Mouse (Mus musculus) myocyte (in vitro differentiated cells): Measurements from ENCODE around the gene Ptger4. TPM values are rescaled to one million over a fixed set of nuclear protein-coding genes. Genes with fewer than 3 reads are reported as not detected.

ENCODE experiments used
- H3K27me3 ChIP-seq: one replicate; pipeline ENCODE4 v1.6.1; 2011; ENCODE audit not compliant: control insufficient read depth, insufficient read depth, insufficient read length
- H3K36me3 ChIP-seq: one replicate; pipeline ENCODE4 v1.6.1; 2011; ENCODE audit not compliant: control insufficient read depth, insufficient read depth
- H3K4me2 ChIP-seq: one replicate; pipeline ENCODE4 v1.6.1; 2011; ENCODE audit warnings: low read depth, control low read depth
- H3K4me3 ChIP-seq: one replicate; pipeline ENCODE4 v1.5.1; 2011; ENCODE audit warnings: mild to moderate bottlenecking, control low read depth, moderate library complexity
- H3K79me2 ChIP-seq: one replicate; pipeline ENCODE4 v1.6.1; 2011; ENCODE audit not compliant: control insufficient read depth, insufficient read depth
- H3ac ChIP-seq: one replicate; pipeline ENCODE4 v1.6.1; 2011; ENCODE audit not compliant: control insufficient read depth, insufficient read length
- CEBPB ChIP-seq: IDR thresholded peaks from 2 replicates; pipeline ENCODE4 v1.6.1; 2011; ENCODE audit warnings: mild to moderate bottlenecking, moderate library complexity; ENCODE audit not compliant: poor library complexity, insufficient read depth, severe bottlenecking
- E2F4 ChIP-seq: IDR thresholded peaks from one replicate; pipeline ENCODE4 v1.6.1; 2011; ENCODE audit warnings: mild to moderate bottlenecking, control low read depth, moderate library complexity; ENCODE audit not compliant: insufficient read depth
- MAX ChIP-seq: IDR thresholded peaks from one replicate; pipeline ENCODE4 v1.6.1; 2011; ENCODE audit warnings: low read depth, mild to moderate bottlenecking, control low read depth
- MYOD1 ChIP-seq, 3 experiments: IDR thresholded peaks; one replicate each; pipeline ENCODE4 v1.6.1; 2011; ENCODE audit warnings: control low read depth in 2 of 3, low read depth in 2 of 3, mild to moderate bottlenecking in 2 of 3, moderate library complexity in 1 of 3; ENCODE audit not compliant: insufficient read length in 2 of 3, control insufficient read depth in 1 of 3
- MYOG ChIP-seq, 3 experiments: IDR thresholded peaks; one replicate each; pipeline ENCODE4 v1.6.1; 2011; ENCODE audit warnings: control low read depth in 2 of 3, low read depth in 2 of 3, mild to moderate bottlenecking in 2 of 3; ENCODE audit not compliant: insufficient read length in 2 of 3, control insufficient read depth in 1 of 3, insufficient read depth in 1 of 3
- POLR2A ChIP-seq: IDR thresholded peaks from one replicate; pipeline ENCODE4 v1.6.1; 2011; ENCODE audit warnings: low read depth, mild to moderate bottlenecking, control low read depth, moderate library complexity; ENCODE audit not compliant: insufficient read length
- POLR2AphosphoS2 ChIP-seq: IDR thresholded peaks from one replicate; pipeline ENCODE4 v1.6.1; 2011; ENCODE audit warnings: low read depth, control low read depth; ENCODE audit not compliant: insufficient read length
- REST ChIP-seq: IDR thresholded peaks from one replicate; pipeline ENCODE4 v1.6.1; 2011; ENCODE audit warnings: mild to moderate bottlenecking, control low read depth, moderate library complexity; ENCODE audit not compliant: insufficient read depth, insufficient read length
- SRF ChIP-seq: IDR thresholded peaks from one replicate; pipeline ENCODE4 v1.6.1; 2011; ENCODE audit warnings: low read depth; ENCODE audit not compliant: control insufficient read depth, insufficient read length
- TCF12 ChIP-seq: IDR thresholded peaks from one replicate; pipeline ENCODE4 v1.6.1; 2011; ENCODE audit warnings: mild to moderate bottlenecking, control low read depth; ENCODE audit not compliant: poor library complexity, insufficient read depth, severe bottlenecking
- TCF3 ChIP-seq: IDR thresholded peaks from one replicate; pipeline ENCODE4 v1.6.1; 2011; ENCODE audit warnings: low read depth, control low read depth; ENCODE audit not compliant: insufficient read length
- USF1 ChIP-seq: IDR thresholded peaks from one replicate; pipeline ENCODE4 v1.6.1; 2011; ENCODE audit warnings: low read depth, mild to moderate bottlenecking, control low read depth, moderate library complexity
- polyA plus RNA-seq: library from polyadenylated mRNA; unstranded; fragments of >200 nt; fragmentation: generic; extraction: Trizol; gene quantifications from one replicate; pipeline ENCODE4 v1.2.1, GENCODE M21; 2012; ENCODE audit warnings: missing spikeins

The Ptger4 gene
- polyA plus RNA-seq, 1 experiment: 0.95 TPM

- peaks cover 17% of the 10 kb centered on the region for H3K36me3 ChIP-seq
- peaks cover 25% of the 10 kb centered on the region for H3K79me2 ChIP-seq
- H3K4me3 ChIP-seq: no peak overlapping the region
- no peak overlapping the region for H3K4me2 ChIP-seq
- H3ac ChIP-seq: no peak overlapping the region
- TF ChIP-seq MAX (no peak), SRF (no peak), MYOG (IDR thresholded peaks at IDR 0.05; ENCODE audit: control insufficient read depth in 1 of 3, insufficient read depth in 1 of 3, insufficient read length in 2 of 3, low read depth in 2 of 3) (no peak), MYOD1 (IDR thresholded peaks at IDR 0.05; ENCODE audit: control insufficient read depth in 1 of 3, insufficient read length in 2 of 3, low read depth in 2 of 3) (no peak), USF1 (no peak), TCF3 (no peak), TCF12 (no peak), POLR2AphosphoS2 (no peak), POLR2A (no peak), CEBPB (no peak), E2F4 (no peak), REST (no peak)
- no peaks in the 10 kb centered on the region for H3K27me3 ChIP-seq
Observed at GRCm38 (mm10) chr15:5188029-5188428, 56.0 kb downstream of the Ptger4 start.

GRCm38 (mm10) chr15:5187116-5187515 lies 56.9 kb downstream of the Ptger4 start:
- H3K4me3 ChIP-seq: peak overlapping the region; percentile 56
- no peak for TF ChIP-seq CEBPB
- TF ChIP-seq USF1: no peak
- H3K27me3 ChIP-seq: no peaks in the 10 kb centered on the region

GRCm38 (mm10) chr15:5186293-5186675 lies 57.7 kb downstream of the Ptger4 start:
- Histone ChIP-seq H3K27me3 (no peaks in the 10 kb centered on the region), H3K36me3 (peaks cover 22% of the 10 kb centered on the region), H3K4me3 (peak overlapping the region; percentile 56), H3K4me2 (peak overlapping the region; percentile 87), H3ac (peak overlapping the region; percentile 63), H3K79me2 (peaks cover 25% of the 10 kb centered on the region)
- TF ChIP-seq POLR2A (no peak), TCF3 (no peak), SRF (no peak), POLR2AphosphoS2 (no peak), TCF12 (no peak), E2F4 (no peak), CEBPB (no peak), REST (no peak), USF1 (no peak), MYOD1 (IDR thresholded peaks at IDR 0.05; ENCODE audit: control insufficient read depth in 1 of 3, insufficient read length in 2 of 3, low read depth in 2 of 3) (no peak), MYOG (IDR thresholded peaks at IDR 0.05; ENCODE audit: control insufficient read depth in 1 of 3, insufficient read depth in 1 of 3, insufficient read length in 2 of 3, low read depth in 2 of 3) (no peak), MAX (no peak)

More at GRCm38 (mm10) chr15:5187116-5187515, 56.9 kb downstream of the Ptger4 start:
- peaks cover 25% of the 10 kb centered on the region for H3K79me2 ChIP-seq
- peak overlapping the region; percentile 87 for H3K4me2 ChIP-seq
- no peak overlapping the region for H3ac ChIP-seq
- peaks cover 17% of the 10 kb centered on the region for H3K36me3 ChIP-seq

- Histone ChIP-seq H3K4me2 (peak within 1 kb of the TSS; percentile 89), H3K36me3 (peaks cover 17% of the 10 kb centered on the region), H3K27me3 (no peaks in the 10 kb centered on the region), H3K4me3 (peak within 1 kb of the TSS; percentile 56), H3K79me2 (peaks cover 25% of the 10 kb centered on the region), H3ac (peak within 1 kb of the TSS; percentile 63)
- TF ChIP-seq MAX (peak; percentile 67), USF1 (peak; percentile 69), MYOD1 (IDR thresholded peaks at IDR 0.05; ENCODE audit: control insufficient read depth in 1 of 3, insufficient read length in 2 of 3, low read depth in 2 of 3) (no peak), POLR2A (peak; percentile 54)
Observed at GRCm38 (mm10) chr15:5185366-5186292, 58.4 kb downstream of the Ptger4 start, which contains the start of gene Ttc33. Ttc33 (plus strand) TSS chr15:5185525.

- Histone ChIP-seq H3K4me2 (peak overlapping the region; percentile 89), H3K27me3 (no peaks in the 10 kb centered on the region)
Observed at GRCm38 (mm10) chr15:5184668-5185330, 59.2 kb downstream of the Ptger4 start.

More at GRCm38 (mm10) chr15:5184668-5185330, 59.2 kb downstream of the Ptger4 start:
- H3K36me3 ChIP-seq: peaks cover 15% of the 10 kb centered on the region
- H3K4me3 ChIP-seq: peak overlapping the region; percentile 56
- H3K79me2 ChIP-seq: peaks cover 25% of the 10 kb centered on the region
- no peak for TF ChIP-seq CEBPB
- no peak for TF ChIP-seq TCF3
- peak in 1 of 3 experiments; percentile 25 for TF ChIP-seq MYOD1 (IDR thresholded peaks at IDR 0.05; ENCODE audit: control insufficient read depth in 1 of 3, insufficient read length in 2 of 3, low read depth in 2 of 3)
- no peak for TF ChIP-seq POLR2A
- peak overlapping the region; percentile 63 for H3ac ChIP-seq
